In the genomic region with DNA sequence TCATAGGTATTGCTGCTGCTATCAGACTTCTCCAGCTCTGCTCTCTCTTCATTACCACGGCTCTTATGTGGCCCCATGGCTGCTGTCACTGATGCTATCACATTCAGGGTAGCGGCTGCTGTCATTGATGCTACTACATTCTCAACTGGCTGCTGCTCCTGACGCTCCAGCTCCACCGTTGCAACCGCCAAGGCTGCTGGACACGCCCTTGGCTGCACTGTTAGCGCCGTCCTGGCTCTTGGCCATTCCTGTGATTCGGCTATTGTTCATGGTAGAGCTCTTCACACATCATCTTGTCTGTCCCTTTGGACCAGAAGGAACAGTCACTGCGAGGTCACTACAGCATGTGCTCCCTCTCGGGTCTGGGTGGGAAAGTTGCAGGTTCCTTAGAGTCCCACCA, we compare ENCODE assay signal across 30 mouse cellular contexts. TPM values are rescaled to one million over a fixed set of nuclear protein-coding genes. Genes with fewer than 3 reads are reported as not detected.
"Had no signal": no experiment of that assay in that cellular context is flagged by ENCODE, and none has a peak within 500 bp of the region (broad histone marks: within the 10 kb centered on the region; RNA-seq: fewer than 3 reads in every experiment).

No protein-coding gene starts in this region.

- DNase-seq: gastrocnemius, adult 2 months; gastrocnemius, postnatal 10 days; heart, adult 2 months; heart, postnatal 4 days; kidney, adult 18-20 months; kidney, adult 8-10 months; kidney, postnatal 10 days; kidney, postnatal 4 days; layer of hippocampus, adult 9-11 months; layer of hippocampus, postnatal 36 days; liver; liver, embryonic 13.5 days; liver, postnatal 0 days had no signal

- H3K4me3 ChIP-seq: gastrocnemius, adult 2 months; heart, adult 2 months; heart, embryonic 13.5 days; heart, embryonic 15.5 days; hindbrain, embryonic 10.5 days; hindbrain, embryonic 12.5 days; intestine, embryonic 15.5 days; left cerebral cortex, adult 2 months; limb, embryonic 10.5 days; limb, embryonic 12.5 days; liver, embryonic 13.5 days; liver, embryonic 15.5 days had no signal

- H3K27ac ChIP-seq: gastrocnemius, adult 2 months; heart, adult 2 months; heart, embryonic 13.5 days; heart, embryonic 15.5 days; hindbrain, embryonic 10.5 days; hindbrain, embryonic 12.5 days; hindbrain, embryonic 14.5 days; intestine, embryonic 15.5 days; left cerebral cortex, adult 2 months; limb, embryonic 10.5 days; limb, embryonic 12.5 days; liver, embryonic 13.5 days; liver, embryonic 15.5 days had no signal

RNA-seq across cellular contexts. Expression of a gene that starts 0.9 kb away (rescaled TPM):
- total RNA-seq: gastrocnemius, adult 2 months; gastrocnemius, postnatal 10 days; gastrocnemius, postnatal 4 days; granulocyte monocyte progenitor cell, adult 5-6 weeks; heart, adult 2 months; heart, postnatal 25 days; heart, postnatal 4 days; layer of hippocampus, adult 8-10 months; layer of hippocampus, postnatal 14 days; layer of hippocampus, postnatal 36 days; left cerebral cortex, adult 2 months; left cerebral cortex, postnatal 14 days; left cerebral cortex, postnatal 36 days had no signal

RNA-seq across cellular contexts. Expression of a gene that starts 8.5 kb away (rescaled TPM):
- total RNA-seq: gastrocnemius, adult 2 months; gastrocnemius, postnatal 10 days; gastrocnemius, postnatal 4 days; granulocyte monocyte progenitor cell, adult 5-6 weeks; heart, adult 2 months; heart, postnatal 25 days; heart, postnatal 4 days; layer of hippocampus, adult 8-10 months; layer of hippocampus, postnatal 14 days; layer of hippocampus, postnatal 36 days; left cerebral cortex, adult 2 months; left cerebral cortex, postnatal 14 days; left cerebral cortex, postnatal 36 days had no signal

RNA-seq across cellular contexts. Expression of a gene that starts 47.9 kb away (rescaled TPM):
- total RNA-seq: gastrocnemius, adult 2 months; gastrocnemius, postnatal 10 days; gastrocnemius, postnatal 4 days; granulocyte monocyte progenitor cell, adult 5-6 weeks; heart, adult 2 months; heart, postnatal 25 days; heart, postnatal 4 days; layer of hippocampus, adult 8-10 months; layer of hippocampus, postnatal 36 days; left cerebral cortex, adult 2 months had no signal
